Mouse (Mus musculus) heart, postnatal 36 days (tissue): ENCODE measurements around the gene Lmo2. TPM values are rescaled to one million over a fixed set of nuclear protein-coding genes. Genes with fewer than 3 reads are reported as not detected.
A peak's percentile ranks its signal among the peaks of the same experiment; 100 is the strongest.

ENCODE experiments used
- DNase-seq, 2 experiments: peaks; one replicate each; pipeline ENCODE4 v3.0.0; 2021 to 2022
- intact Hi-C: fragments of 180-260 bp; cut with DNase I; formaldehyde crosslinking; loops from one replicate; pipeline ENCODE4 v1.15.1; 2025
- total RNA-seq, 2 experiments: library from RNA; stranded (reverse); gene quantifications; 2 replicates each; pipeline ENCODE4 v1.2.3; 2021

Gene Lmo2
- total RNA-seq, 2 experiments from 2014 or later = 21.1 to 25.3 TPM

DNA sequence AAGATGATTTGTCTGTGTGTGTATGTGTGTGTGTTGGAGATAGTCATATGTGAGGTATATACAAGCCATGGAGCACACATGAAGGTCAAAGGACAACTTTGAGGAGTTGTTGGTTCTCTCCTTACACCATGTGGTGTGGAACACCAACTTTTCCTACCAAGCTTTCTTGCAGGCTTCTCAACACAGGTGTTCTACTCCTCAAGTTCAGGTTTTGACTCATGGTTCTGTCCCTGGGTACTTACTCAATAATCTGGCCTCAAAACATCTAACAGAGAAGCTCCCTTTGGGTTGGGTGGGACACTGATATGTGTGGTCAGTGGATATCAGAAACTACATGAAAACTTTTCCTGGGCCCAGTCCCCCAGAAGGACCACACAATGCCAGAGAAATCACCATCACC is 18.8 kb upstream of the Lmo2 start:
- DNase-seq = no peak
- intact Hi-C loops = no loop called here

GRCm38 (mm10) chr2:103941085-103941484 is 16.7 kb upstream of the Lmo2 start:
- no peak for DNase-seq
- intact Hi-C loops = no loop called here

DNA sequence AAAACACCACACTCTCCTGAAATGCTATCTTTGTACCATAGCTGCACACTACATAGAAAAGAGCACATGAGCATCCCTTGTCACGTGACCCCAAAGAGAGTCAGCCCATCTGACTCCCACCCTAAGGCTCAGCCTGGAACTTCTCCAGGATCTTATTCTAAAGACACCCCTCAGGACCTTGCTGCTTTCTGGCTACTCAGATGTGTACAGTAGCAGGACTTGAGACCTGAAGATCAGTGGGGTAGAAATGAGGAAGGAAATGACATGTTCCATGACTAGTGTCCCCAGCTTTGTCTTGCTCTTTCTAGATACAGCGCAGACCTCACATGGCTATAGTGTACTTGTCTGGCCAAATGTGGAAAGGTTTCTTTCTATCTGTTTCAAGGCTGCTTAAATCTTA is 12.9 kb upstream of the Lmo2 start:
- intact Hi-C loops = no loop called here
- DNase-seq = no peak

DNA sequence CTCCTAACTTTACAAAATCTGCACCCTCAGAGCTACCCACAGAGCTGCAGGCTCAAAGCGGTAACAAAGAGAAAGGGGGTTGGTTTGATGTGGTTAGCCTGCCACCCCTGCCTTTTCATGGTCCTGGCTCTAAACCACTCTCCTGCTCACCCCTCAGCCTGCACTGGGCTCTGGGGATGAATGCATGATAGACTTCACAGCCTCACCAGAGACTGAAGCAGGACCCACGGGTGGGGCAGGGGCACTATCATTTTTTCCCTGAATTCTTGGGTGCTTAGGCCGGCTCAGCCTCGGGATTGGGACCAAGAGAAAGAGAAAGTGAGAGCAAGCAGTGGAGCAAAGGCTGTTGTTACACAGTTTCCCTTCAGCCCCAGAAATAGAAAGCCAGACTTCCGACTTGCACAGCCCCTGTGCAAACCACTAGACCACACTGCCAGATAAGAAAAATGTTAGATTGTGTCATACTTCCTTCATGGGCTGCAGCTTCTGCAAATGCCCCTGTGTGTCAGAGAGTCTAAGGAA is 12.2 kb upstream of the Lmo2 start:
- DNase-seq = no peak
- intact Hi-C loops = no loop called here

DNA sequence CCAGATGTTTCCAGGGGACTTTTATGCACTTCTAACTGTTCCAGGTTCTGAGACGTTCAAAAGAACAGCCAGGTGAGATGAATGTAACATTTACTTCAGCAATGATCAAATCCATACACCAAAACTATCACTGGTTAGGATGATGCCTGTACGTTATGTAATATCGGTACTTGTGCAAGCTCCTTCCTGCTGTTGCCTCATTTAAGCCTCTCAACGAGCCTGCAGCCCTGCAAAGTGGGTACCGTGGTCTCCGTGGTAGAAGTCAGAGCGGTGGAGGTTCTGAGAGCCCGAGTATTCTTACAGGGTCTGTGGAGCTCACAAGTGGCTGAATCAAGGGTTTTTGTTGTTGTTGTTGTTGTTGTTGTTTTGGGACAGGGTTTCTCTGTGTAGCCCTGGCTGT is 10.9 kb upstream of the Lmo2 start:
- no peak for DNase-seq
- intact Hi-C loops = no loop called here

DNA sequence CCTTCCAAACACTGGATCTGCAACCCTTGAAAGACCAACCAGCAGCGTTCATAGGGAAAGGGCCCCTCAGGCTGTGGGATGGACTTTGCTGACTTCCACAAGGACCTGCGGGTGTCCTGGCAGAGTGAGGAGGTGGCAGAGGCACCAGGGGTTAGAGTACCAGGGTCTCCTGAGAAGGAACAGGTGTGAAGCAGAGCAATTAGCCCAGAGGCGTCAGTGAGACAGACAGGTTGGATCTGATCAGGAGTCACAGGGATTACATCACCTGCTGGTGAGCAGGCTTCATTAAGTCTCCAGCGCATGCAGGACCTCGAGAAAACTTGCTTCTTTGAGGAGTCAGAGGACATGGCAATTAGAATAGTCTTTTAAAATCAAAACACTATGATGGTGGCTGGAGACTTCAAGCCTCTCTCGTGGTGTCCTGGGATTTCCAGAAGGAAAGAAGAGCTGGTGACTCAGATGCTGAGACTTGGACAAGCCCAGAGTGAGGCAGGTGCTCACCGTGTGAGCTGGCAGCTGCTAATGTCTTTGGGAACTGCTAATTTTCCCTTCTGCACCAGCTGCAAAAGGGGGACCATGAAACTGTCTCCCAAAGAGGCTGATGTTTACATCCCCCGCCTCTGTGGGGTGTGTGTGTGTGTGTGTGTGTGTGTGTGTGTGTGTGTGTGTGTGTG is 9.7 kb upstream of the Lmo2 start:
- intact Hi-C loops = no loop called here
- DNase-seq = no peak

GRCm38 (mm10) chr2:103953050-103953835 is 4.5 kb upstream of the Lmo2 start:
- no peak for DNase-seq
- intact Hi-C loops = no loop called here

- no peak for DNase-seq
- intact Hi-C loops = no loop called here
These were observed 2.1 kb upstream of the Lmo2 start for GRCm38 (mm10) chr2:103955714-103956113.

DNA sequence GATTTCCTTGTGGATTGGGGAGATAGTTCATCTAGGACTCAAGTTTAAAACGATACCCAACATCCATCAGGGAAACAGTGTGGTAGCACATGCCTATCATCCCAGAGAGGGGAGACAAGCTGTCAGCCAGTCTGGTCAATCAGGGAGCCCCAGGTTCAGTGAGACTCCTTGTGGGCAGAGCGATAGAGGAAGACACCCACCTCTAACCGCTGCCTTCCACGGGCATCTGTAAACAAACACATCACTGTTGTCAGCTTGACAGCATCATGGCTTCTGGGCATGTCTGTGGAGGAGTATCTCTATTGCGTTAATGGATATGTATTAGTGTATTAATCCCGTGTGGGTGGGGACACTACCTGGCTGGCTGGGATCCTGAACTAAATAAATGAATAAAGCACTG is 919 bp upstream of the Lmo2 start:
- intact Hi-C loops = no loop called here
- DNase-seq = no peak

GRCm38 (mm10) chr2:103958634-103959033 is 848 bp downstream of the Lmo2 start:
- intact Hi-C loops = no loop called here
- no peak for DNase-seq

DNA sequence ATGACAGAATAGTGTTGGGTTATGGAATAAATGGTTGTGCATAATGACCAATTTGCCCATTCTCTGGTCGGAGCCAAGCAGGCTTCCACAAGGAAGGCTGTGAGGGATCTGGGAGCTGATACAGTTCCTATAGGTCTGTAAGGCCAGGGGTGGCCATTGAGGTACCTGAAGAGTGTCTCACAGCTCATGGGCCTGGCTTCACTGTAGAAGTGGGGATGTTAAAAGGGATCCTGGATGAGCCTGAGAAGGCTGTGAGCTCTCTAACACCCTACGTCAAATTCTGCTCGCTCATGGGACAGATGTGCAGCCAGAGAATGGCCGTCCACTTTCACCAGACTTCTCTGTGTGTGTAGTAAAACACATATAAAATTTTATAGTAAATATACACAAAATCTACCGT is 1.3 kb downstream of the Lmo2 start:
- no peak for DNase-seq
- intact Hi-C loops = no loop called here

DNA sequence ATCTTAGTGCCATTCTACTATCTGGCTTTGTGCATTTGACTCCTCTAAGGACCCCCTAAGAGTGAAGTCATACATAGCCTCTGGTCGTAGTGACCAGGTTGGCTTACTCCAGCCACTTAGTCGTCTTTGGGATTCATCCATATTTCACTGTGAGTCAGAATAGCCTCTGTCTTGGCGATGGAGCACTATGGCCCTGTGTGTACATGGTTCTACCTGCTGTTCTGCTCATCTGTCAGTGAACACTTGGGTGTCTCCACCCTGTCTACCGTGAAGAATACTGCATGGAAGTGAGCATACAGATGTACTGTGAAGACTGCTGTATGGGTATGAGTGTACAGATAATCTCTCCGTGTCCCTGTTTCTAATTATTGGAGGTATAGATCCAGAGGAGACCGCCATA is 1.8 kb downstream of the Lmo2 start:
- DNase-seq = no peak
- intact Hi-C loops = no loop called here

- intact Hi-C loops = no loop called here
- DNase-seq = no peak
These were observed 4.6 kb downstream of the Lmo2 start for GRCm38 (mm10) chr2:103962349-103962748.

DNA sequence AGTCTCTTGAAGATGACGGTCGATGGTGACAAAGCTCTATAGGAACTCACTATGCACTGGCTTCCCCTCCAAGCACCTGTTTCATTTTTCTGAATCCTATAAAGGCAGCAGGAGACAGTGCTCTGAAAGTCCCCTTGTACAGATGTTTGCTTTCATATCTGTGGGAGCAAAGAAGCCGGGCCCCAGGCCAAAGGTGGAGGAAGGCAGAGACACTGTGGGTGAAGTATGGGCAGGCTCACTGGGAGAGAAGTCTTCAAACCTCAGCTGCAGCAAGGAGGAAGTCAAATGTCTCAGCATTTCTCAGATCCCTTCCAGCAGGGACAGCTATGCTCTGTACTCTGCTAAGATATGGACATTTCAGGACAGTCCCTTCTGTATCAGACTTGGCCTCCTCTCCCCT is 7.6 kb downstream of the Lmo2 start:
- intact Hi-C loops = loop anchor here (5.0 kb wide), 1 partner anchor 168 kb away; the partner anchor contains the start of gene Caprin1

DNA sequence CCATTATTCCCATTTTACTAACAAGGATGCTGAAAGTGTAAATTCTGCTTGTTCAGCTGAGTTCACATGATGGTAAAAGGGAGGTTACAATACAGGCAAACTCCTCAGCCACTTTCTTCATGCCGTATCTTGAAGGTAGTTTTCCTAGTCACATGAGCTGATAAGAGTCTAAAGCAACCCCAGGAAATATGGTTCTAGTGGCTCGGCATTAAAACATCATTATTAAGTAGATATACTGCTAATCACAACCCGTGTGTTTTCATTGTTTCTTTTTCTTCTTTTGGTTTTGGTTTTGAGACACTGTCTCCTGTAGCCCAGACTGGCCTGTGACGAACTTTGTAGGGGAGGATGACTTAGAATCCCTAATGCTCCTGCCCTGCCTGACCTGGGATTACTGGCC is 10.4 kb downstream of the Lmo2 start:
- intact Hi-C loops = loop anchor here (2.0 to 5.0 kb wide), 2 partner anchors 33 to 171 kb away; partner anchors contain the start of gene Caprin1
- DNase-seq = no peak

More for the DNA sequence above, 7.6 kb downstream of the Lmo2 start:
- DNase-seq = no peak

DNA sequence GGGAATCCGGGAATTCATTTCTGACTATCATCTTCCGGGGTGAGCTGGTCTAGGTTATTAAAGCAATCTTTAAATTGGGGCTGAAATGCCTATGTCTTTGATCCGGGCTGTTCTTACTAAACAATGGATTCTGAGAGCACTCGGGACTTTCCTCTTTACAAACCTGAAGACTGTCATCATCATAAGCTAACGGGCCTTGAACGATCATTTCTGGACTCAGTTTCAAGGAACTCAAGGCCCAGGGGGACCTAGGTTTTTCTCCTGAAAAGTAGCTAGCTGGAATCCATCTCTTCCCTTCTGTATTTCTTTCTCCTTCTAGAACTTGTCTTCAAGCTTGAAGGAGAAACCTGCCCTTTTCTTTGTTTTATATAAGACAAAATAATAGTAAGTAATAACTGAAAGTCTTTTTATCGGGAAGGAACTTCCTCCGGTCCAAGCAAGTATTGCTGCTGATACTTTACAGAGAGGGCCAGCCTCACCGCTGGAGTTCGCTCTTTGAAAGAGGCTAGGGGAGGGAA is 11.2 kb downstream of the Lmo2 start:
- intact Hi-C loops = loop anchor here (2.0 to 5.0 kb wide), 2 partner anchors 34 to 172 kb away; partner anchors contain the start of gene Caprin1
- no peak for DNase-seq

DNA sequence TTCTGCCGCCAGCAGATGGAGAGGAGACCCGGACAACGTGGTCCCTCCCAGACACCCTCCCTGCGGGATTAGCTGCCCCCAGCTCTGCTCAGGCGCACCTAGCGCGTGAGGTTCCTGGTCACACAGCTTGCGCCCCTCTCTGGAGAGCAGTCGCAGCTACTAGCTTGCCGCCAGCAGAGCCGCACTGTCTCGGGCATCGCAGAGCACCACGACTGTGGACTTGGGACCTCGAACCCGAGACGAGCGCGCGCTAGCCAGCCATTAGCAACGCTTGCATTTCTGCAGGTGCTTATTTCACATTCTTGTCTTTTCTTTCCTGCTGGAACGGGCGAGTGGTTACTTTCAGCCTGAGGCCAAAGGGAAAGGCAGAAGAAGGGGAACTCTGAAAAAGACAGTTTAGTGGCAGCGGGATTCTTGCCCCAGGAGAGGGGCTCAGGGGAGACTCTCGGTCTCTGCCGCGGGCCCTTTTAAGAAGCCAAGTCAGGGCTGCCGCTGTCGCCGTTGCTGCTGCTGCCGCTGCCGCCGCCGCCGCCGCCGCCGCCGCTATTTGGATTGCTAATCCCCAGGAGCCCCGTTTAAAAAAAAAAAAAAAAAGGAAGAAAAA is 11.8 kb downstream of the Lmo2 start:
- peak; percentile 71 to 76 for DNase-seq
- intact Hi-C loops = loop anchor here (2.0 to 5.0 kb wide), 6 partner anchors 35 to 618 kb away; partner anchors contain the start of genes Abtb2, Caprin1 and Nat10

GRCm38 (mm10) chr2:103970041-103970790 is 12.4 kb downstream of the Lmo2 start:
- peak; percentile 64 to 81 for DNase-seq
- intact Hi-C loops = loop anchor here (2.0 to 5.0 kb wide), 4 partner anchors 69 to 617 kb away; partner anchors contain the start of genes Abtb2 and Nat10

DNA sequence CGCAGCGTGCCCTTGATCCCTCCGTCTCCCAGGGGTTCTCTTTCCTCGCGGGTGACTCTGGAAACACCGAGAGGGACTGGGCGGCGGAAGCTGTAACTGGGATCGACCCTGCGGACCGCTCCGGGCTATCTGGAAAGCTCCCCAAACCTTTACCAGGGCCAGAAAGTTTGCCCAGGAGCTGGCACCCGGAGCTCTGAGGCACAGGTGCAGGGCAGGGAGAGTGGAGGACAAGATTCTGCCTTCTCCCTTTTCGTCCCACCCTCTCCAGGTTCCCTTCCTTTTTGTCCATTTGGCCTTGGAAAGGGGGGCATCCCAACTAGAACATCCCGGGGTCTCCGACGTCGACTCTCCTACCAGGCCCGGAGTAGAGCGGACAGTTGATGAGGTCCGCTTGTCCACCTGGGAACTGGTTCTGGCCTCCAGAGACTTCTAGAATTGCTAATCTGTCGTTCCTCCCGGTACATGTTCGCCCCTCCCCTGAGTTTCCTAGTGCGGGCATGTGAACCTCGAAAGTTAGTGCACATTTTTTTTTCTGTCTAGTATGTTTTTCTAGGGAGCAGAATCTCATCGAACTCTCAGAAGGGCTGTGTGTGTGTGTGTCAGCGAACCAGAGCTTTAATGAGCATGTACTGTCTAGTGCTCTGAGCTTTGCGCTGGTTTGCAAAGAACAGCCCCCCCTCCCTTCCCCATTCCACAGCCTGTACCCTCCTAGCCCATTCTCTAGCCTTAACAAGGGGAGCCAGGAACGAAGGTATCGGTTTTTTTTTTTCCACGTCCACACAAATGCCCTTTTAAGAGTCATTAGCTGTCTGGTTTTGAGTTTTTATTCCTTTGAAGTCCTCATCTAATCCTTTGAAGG is 13.2 kb downstream of the Lmo2 start:
- DNase-seq = peak; percentile 34 to 49
- intact Hi-C loops = loop anchor here (2.0 to 5.0 kb wide), 4 partner anchors 70 to 616 kb away; partner anchors contain the start of genes Abtb2 and Nat10
